12 mouse cellular contexts compared by ENCODE assay signal in the genomic region with DNA sequence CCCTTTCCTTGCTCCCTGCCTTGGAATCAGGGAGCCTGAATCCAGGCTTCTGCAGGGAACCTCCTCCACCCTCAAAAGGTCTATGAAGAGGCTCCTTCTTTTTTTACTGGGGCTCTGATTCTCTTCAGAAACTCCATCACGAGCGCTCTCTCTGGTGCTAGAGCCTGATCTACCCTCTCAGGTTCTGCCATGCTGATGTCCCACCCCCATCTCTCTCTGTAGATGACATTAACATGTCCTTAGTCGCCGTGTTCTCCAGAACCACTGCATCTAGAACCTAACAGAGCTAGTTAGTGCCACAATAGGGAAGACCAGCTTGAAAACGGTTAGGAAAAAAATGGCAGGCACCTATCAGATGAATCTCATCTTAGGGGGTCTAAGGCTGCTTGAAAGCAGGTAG. TPM values are rescaled to one million over a fixed set of nuclear protein-coding genes. Genes with fewer than 3 reads are reported as not detected.
DNase-seq lines count a peak whose midpoint lies in the region; ATAC-seq lines count a peak whose summit lies in the region.
"Had no signal": no experiment of that assay in that cellular context is flagged by ENCODE, and none has a peak within 500 bp of the region (broad histone marks: within the 10 kb centered on the region; RNA-seq: fewer than 3 reads in every experiment).

No protein-coding gene starts in this region.

- H3K27me3 ChIP-seq in forebrain, embryonic 15.5 days, result no peaks in the 10 kb centered on the region
- H3K27me3 ChIP-seq in forebrain, embryonic 14.5 days (replicated peaks; ENCODE audit: control insufficient read depth, insufficient read depth, low read length), result no peaks in the 10 kb centered on the region
- H3K27me3 ChIP-seq in kidney, embryonic 15.5 days, result no peaks in the 10 kb centered on the region
- H3K27me3 ChIP-seq in embryonic facial prominence, embryonic 13.5 days, result no peaks in the 10 kb centered on the region
- no peaks in the 10 kb centered on the region for H3K27me3 ChIP-seq in liver, embryonic 15.5 days
- peaks cover under 1% of the 10 kb centered on the region; the same call in 1 of the 2 replicates for H3K27me3 ChIP-seq in midbrain, embryonic 10.5 days (ENCODE audit: low read depth, poor library complexity, severe bottlenecking)
- H3K27me3 ChIP-seq: hindbrain, embryonic 15.5 days had no signal

- H3K27ac ChIP-seq in forebrain, embryonic 15.5 days (replicated peaks), result no peak overlapping the region
- no peak overlapping the region for H3K27ac ChIP-seq in forebrain, embryonic 14.5 days (ENCODE audit: low read depth, low read length)
- 0 out of 2 replicates have a peak overlapping the region, but pooled peaks have one; percentile 5 for H3K27ac ChIP-seq in kidney, embryonic 15.5 days
- H3K27ac ChIP-seq in embryonic facial prominence, embryonic 13.5 days, result peak overlapping the region; percentile 23; the same call in 1 of the 2 replicates
- no peak overlapping the region for H3K27ac ChIP-seq in liver, embryonic 15.5 days (replicated peaks)
- H3K27ac ChIP-seq in midbrain, embryonic 10.5 days (replicated peaks), result no peak overlapping the region
- H3K27ac ChIP-seq: hindbrain, embryonic 15.5 days had no signal

- no peaks in the 10 kb centered on the region for H3K9me3 ChIP-seq in forebrain, embryonic 15.5 days
- H3K9me3 ChIP-seq in forebrain, embryonic 14.5 days (replicated peaks; ENCODE audit: control insufficient read depth, low read length), result no peaks in the 10 kb centered on the region
- no peaks in the 10 kb centered on the region for H3K9me3 ChIP-seq in kidney, embryonic 15.5 days (replicated peaks)
- H3K9me3 ChIP-seq in embryonic facial prominence, embryonic 13.5 days, result no peaks in the 10 kb centered on the region
- no peaks in the 10 kb centered on the region for H3K9me3 ChIP-seq in liver, embryonic 15.5 days (replicated peaks)
- H3K9me3 ChIP-seq in midbrain, embryonic 10.5 days (replicated peaks), result no peaks in the 10 kb centered on the region
- H3K9me3 ChIP-seq: hindbrain, embryonic 15.5 days had no signal

- 0 out of 2 replicates have a peak, but pooled peaks cover 5% of the 10 kb centered on the region for H3K4me1 ChIP-seq in forebrain, embryonic 15.5 days
- H3K4me1 ChIP-seq in forebrain, embryonic 14.5 days (ENCODE audit: control insufficient read depth, insufficient read depth, low read length), result no peaks in the 10 kb centered on the region
- H3K4me1 ChIP-seq in kidney, embryonic 15.5 days, result peaks cover 23% of the 10 kb centered on the region
- H3K4me1 ChIP-seq in embryonic facial prominence, embryonic 13.5 days, result peaks cover 31% of the 10 kb centered on the region
- H3K4me1 ChIP-seq in liver, embryonic 15.5 days (replicated peaks), result no peaks in the 10 kb centered on the region
- H3K4me1 ChIP-seq in midbrain, embryonic 10.5 days, result peaks cover 7% of the 10 kb centered on the region
- H3K4me1 ChIP-seq: hindbrain, embryonic 15.5 days had no signal

- no peak for DNase-seq in forebrain, embryonic 14.5 days (ENCODE audit: low spot score)
- DNase-seq in kidney, postnatal 36 days, result no peak
- DNase-seq in left cerebral cortex, adult 11 months (ENCODE audit: low spot score), result no peak
- DNase-seq in midbrain, embryonic 10.5 days (ENCODE audit: low spot score), result no peak
- DNase-seq: adrenal gland, postnatal 36 days; cerebellum, adult 9-10 months; spleen, adult 18-20 months had no signal

- ATAC-seq in forebrain, embryonic 15.5 days (replicated peaks), result no peak
- ATAC-seq in forebrain, embryonic 14.5 days, result no peak
- ATAC-seq in kidney, embryonic 15.5 days (replicated peaks; ENCODE audit: low FRiP score), result no peak
- no peak for ATAC-seq in embryonic facial prominence, embryonic 13.5 days (ENCODE audit: insufficient number of reproducible peaks, insufficient read depth, low FRiP score, low TSS enrichment, low read depth)
- ATAC-seq in liver, embryonic 15.5 days (ENCODE audit: insufficient read depth), result no peak

- H3K4me3 ChIP-seq in forebrain, embryonic 15.5 days, result no peak overlapping the region
- no peak overlapping the region for H3K4me3 ChIP-seq in forebrain, embryonic 14.5 days (ENCODE audit: low read depth, low read length)
- 0 out of 2 replicates have a peak overlapping the region, but pooled peaks have one; percentile 6 for H3K4me3 ChIP-seq in kidney, embryonic 15.5 days (replicated peaks)
- peak overlapping the region; percentile 2; the same call in 1 of the 2 replicates for H3K4me3 ChIP-seq in embryonic facial prominence, embryonic 13.5 days
- H3K4me3 ChIP-seq in liver, embryonic 15.5 days (replicated peaks), result no peak overlapping the region
- no peak overlapping the region for H3K4me3 ChIP-seq in midbrain, embryonic 10.5 days
- H3K4me3 ChIP-seq: hindbrain, embryonic 15.5 days had no signal

- H3K9ac ChIP-seq in forebrain, embryonic 15.5 days (replicated peaks), result no peak overlapping the region
- no peak overlapping the region for H3K9ac ChIP-seq in forebrain, embryonic 14.5 days (ENCODE audit: low read length)
- H3K9ac ChIP-seq in kidney, embryonic 15.5 days, result no peak overlapping the region
- no peak overlapping the region for H3K9ac ChIP-seq in embryonic facial prominence, embryonic 13.5 days
- H3K9ac ChIP-seq in liver, embryonic 15.5 days, result no peak overlapping the region
- H3K9ac ChIP-seq: hindbrain, embryonic 15.5 days had no signal

- no peaks in the 10 kb centered on the region for H3K36me3 ChIP-seq in forebrain, embryonic 15.5 days
- no peaks in the 10 kb centered on the region for H3K36me3 ChIP-seq in forebrain, embryonic 14.5 days (ENCODE audit: control insufficient read depth, insufficient read depth, low read length)
- H3K36me3 ChIP-seq in kidney, embryonic 15.5 days, result no peaks in the 10 kb centered on the region
- no peaks in the 10 kb centered on the region for H3K36me3 ChIP-seq in embryonic facial prominence, embryonic 13.5 days
- no peaks in the 10 kb centered on the region for H3K36me3 ChIP-seq in liver, embryonic 15.5 days (replicated peaks)
- no peaks in the 10 kb centered on the region for H3K36me3 ChIP-seq in midbrain, embryonic 10.5 days
- H3K36me3 ChIP-seq: hindbrain, embryonic 15.5 days had no signal

- H3K4me2 ChIP-seq in forebrain, embryonic 15.5 days (replicated peaks), result 0 out of 2 replicates have a peak overlapping the region, but pooled peaks have one; percentile 8
- H3K4me2 ChIP-seq in forebrain, embryonic 14.5 days (ENCODE audit: low read length), result no peak overlapping the region
- peak overlapping the region; percentile 48 for H3K4me2 ChIP-seq in kidney, embryonic 15.5 days
- peak overlapping the region; percentile 52 for H3K4me2 ChIP-seq in embryonic facial prominence, embryonic 13.5 days
- 0 out of 2 replicates have a peak overlapping the region, but pooled peaks have one; percentile 18 for H3K4me2 ChIP-seq in liver, embryonic 15.5 days
- H3K4me2 ChIP-seq: hindbrain, embryonic 15.5 days had no signal

- 81% methylated on average over 5 of the region's 5 CpGs for WGBS in forebrain, embryonic 15.5 days
- 80% methylated on average over 5 of the region's 5 CpGs for WGBS in forebrain, embryonic 14.5 days
- whole genome bisulfite sequencing in kidney, embryonic 15.5 days, result 74% methylated on average over 5 of the region's 5 CpGs
- WGBS in embryonic facial prominence, embryonic 13.5 days, result 64% methylated on average over 5 of the region's 5 CpGs
- WGBS in liver, embryonic 15.5 days (ENCODE audit: insufficient replicate concordance), result 54% methylated on average over 5 of the region's 5 CpGs
- 69% methylated on average over 5 of the region's 5 CpGs for WGBS in midbrain, embryonic 10.5 days

RNA-seq across cellular contexts. Expression of a gene that starts 16.2 kb away (rescaled TPM):
- polyA plus RNA-seq in forebrain, embryonic 15.5 days (2015; fragmentation: Nextera tagmentation; extraction: Ambion mirVana), result 0.11 TPM in 2 replicates
- polyA plus RNA-seq in forebrain, embryonic 14.5 days (2014; fragmentation: Nextera tagmentation; extraction: Ambion mirVana), result 0.05 and 0.09 TPM in 2 replicates
- 1.3 and 1.4 TPM in 2 replicates for polyA plus RNA-seq in kidney, embryonic 15.5 days (2015; fragmentation: Nextera tagmentation; extraction: Ambion mirVana)
- polyA plus RNA-seq in embryonic facial prominence, embryonic 13.5 days (2015; fragmentation: Nextera tagmentation; extraction: Ambion mirVana), result 1.5 and 3.2 TPM in 2 replicates
- polyA plus RNA-seq in liver, embryonic 15.5 days (2015; fragmentation: Nextera tagmentation; extraction: Ambion mirVana), result 0.30 and 0.53 TPM in 2 replicates
- 0.40 and 0.84 TPM in 2 replicates for polyA plus RNA-seq in midbrain, embryonic 10.5 days (2016; fragmentation: Nextera tagmentation; extraction: Ambion mirVana)

Comparison
In these comparisons a context has a peak if more than half of its experiments do, and no peak if none do; other contexts are left out.
1. H3K27ac ChIP-seq: peak in kidney, embryonic 15.5 days (single experiment) and embryonic facial prominence, embryonic 13.5 days (single experiment); none in forebrain, embryonic 15.5 days (single experiment), forebrain, embryonic 14.5 days (single experiment), liver, embryonic 15.5 days (single experiment) and midbrain, embryonic 10.5 days (single experiment).
2. H3K4me3 ChIP-seq: peak in kidney, embryonic 15.5 days (single experiment) and embryonic facial prominence, embryonic 13.5 days (single experiment); none in forebrain, embryonic 15.5 days (single experiment), forebrain, embryonic 14.5 days (single experiment), liver, embryonic 15.5 days (single experiment) and midbrain, embryonic 10.5 days (single experiment).